Mouse (Mus musculus) lung, postnatal 0 days (tissue): Measurements from ENCODE around the gene BC051142.

ENCODE experiments used
- CTCF ChIP-seq: IDR thresholded peaks from 2 replicates; pipeline ENCODE4 v1.5.1; 2016; ENCODE audit warnings: antibody characterized with exemption, mild to moderate bottlenecking
- EP300 ChIP-seq: IDR thresholded peaks from 2 replicates; pipeline ENCODE4 v1.6.1; 2016; ENCODE audit warnings: antibody characterized with exemption, mild to moderate bottlenecking, control low read depth

DNA sequence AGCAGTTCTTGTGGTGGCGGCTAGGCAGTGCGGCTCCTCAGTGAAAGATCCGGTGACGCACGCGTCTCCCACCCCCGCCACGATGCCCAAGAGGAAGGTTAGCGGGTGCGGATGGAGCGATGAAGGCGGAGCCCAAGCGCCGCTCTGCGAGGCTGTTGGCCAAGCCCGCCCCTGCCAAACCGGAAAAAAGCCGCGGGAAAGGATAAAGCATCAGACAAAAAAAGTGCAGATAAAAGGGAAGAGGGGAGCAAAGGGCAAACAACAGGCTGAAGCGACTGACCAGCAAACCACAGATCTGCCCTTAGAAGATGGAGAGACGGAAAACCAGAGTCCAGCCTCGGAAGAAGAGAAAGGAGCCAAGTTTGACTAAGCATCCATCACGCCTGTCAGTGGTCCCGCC lies 6.3 kb upstream of the BC051142 start:
- TF ChIP-seq CTCF (no peak), EP300 (no peak)
